Mouse (Mus musculus): ENCODE results near the gene Pemt. TPM values are rescaled to one million over a fixed set of nuclear protein-coding genes. Genes with fewer than 3 reads are reported as not detected.

Gene Pemt
- polyA plus RNA-seq, 1 experiment from 2014 or later, result 8.3 TPM

DNA sequence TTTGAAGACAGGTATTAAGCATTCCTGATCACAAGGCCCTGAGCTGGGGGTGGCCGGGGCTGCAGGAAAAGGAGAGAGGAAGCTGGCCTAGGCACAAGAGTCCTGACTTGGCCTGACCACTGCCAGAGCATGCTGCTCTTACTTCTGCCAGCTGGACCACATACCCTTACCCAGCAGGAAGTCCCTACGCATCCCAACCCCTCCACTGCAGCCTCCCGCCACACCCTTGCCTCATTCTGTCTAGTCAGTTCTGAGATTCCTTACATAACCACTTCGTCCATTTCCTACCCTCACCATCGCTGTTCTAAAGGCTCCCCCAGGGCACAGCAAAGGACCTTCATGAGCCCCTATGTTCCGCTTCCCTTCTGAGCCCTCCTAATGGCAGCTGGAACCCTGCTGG, 12.0 kb downstream of the Pemt start:
- no peak for TF ChIP-seq CTCF (IDR thresholded peaks at IDR 0.05; ENCODE audit: low read depth)
- no peak for TF ChIP-seq EP300 (optimal IDR thresholded peaks at IDR 0.05)
- no peaks in the 10 kb centered on the region for H3K4me1 ChIP-seq (replicated peaks; ENCODE audit: control insufficient read depth, insufficient read depth)
- H3K4me2 ChIP-seq (replicated peaks; ENCODE audit: low read depth), result no peak overlapping the region
- no peak overlapping the region for H3K9ac ChIP-seq (ENCODE audit: low read length)
- no peak overlapping the region for H3K4me3 ChIP-seq (ENCODE audit: low read depth, low read length)
- H3K9me3 ChIP-seq (ENCODE audit: control insufficient read depth, low read length), result no peaks in the 10 kb centered on the region
- no peak for DNase-seq (ENCODE audit: low spot score)
- no peaks in the 10 kb centered on the region for H3K36me3 ChIP-seq (ENCODE audit: control insufficient read depth, insufficient read depth, low read length)
- 74% methylated on average over 6 of the region's 6 CpGs for WGBS
- no peak overlapping the region for H3K27ac ChIP-seq (replicated peaks)
- ATAC-seq (ENCODE audit: low FRiP score, low TSS enrichment), result no peak
- H3K27me3 ChIP-seq (ENCODE audit: control insufficient read depth, insufficient read depth, low read length), result no peaks in the 10 kb centered on the region

DNA sequence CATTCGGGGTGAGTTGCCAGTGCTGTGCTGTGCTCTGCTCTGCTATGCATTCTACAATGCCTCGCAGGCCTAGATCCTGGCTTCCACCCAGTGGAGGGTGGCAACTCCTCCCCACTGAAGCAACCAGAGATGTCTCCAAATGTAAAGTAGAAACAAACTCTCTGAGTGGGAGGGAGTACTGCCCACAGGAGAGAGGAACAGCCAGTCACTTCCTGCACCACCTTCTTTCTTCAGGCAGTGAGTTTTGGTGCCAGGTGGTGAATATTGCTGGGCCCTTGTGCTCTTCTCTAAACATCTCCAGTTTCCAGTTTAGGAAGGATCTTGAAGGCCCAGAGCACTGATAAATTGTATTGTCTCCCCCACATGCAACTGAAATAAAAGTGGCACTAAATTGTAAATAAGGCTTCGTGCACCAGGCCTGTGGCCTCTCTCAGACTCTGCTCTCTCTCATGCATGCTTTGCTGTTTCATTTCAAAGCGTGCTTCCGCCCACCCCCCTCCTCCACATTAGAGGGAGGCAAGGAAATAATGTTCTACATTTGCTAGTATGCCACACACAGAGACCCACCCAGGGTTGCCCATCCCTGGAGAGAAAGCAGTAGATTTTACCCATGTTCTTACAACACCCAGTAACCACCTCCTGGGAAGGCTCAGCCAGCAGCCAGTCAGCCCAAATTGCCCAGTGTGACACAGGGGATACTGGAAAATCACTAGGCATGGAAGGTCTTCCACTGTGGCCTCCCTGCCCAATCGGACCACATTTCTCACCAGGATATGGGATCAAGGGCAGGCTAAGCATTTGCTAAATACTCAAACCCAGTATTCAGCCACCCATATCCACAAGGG, 13.5 kb downstream of the Pemt start:
- DNase-seq (ENCODE audit: low spot score) (no peak), ATAC-seq (ENCODE audit: low FRiP score, low TSS enrichment) (no peak)
- Histone ChIP-seq H3K27me3 (ENCODE audit: control insufficient read depth, insufficient read depth, low read length) (no peaks in the 10 kb centered on the region), H3K9me3 (ENCODE audit: control insufficient read depth, low read length) (no peaks in the 10 kb centered on the region), H3K9ac (ENCODE audit: low read length) (no peak overlapping the region), H3K4me1 (replicated peaks; ENCODE audit: control insufficient read depth, insufficient read depth) (no peaks in the 10 kb centered on the region), H3K4me3 (ENCODE audit: low read depth, low read length) (no peak overlapping the region), H3K4me2 (replicated peaks; ENCODE audit: low read depth) (no peak overlapping the region), H3K36me3 (ENCODE audit: control insufficient read depth, insufficient read depth, low read length) (no peaks in the 10 kb centered on the region), H3K27ac (replicated peaks) (no peak overlapping the region)
- WGBS, result 75% methylated on average over 6 of the region's 6 CpGs
- no peak for TF ChIP-seq CTCF (IDR thresholded peaks at IDR 0.05; ENCODE audit: low read depth)
- TF ChIP-seq EP300 (optimal IDR thresholded peaks at IDR 0.05), result no peak

DNA sequence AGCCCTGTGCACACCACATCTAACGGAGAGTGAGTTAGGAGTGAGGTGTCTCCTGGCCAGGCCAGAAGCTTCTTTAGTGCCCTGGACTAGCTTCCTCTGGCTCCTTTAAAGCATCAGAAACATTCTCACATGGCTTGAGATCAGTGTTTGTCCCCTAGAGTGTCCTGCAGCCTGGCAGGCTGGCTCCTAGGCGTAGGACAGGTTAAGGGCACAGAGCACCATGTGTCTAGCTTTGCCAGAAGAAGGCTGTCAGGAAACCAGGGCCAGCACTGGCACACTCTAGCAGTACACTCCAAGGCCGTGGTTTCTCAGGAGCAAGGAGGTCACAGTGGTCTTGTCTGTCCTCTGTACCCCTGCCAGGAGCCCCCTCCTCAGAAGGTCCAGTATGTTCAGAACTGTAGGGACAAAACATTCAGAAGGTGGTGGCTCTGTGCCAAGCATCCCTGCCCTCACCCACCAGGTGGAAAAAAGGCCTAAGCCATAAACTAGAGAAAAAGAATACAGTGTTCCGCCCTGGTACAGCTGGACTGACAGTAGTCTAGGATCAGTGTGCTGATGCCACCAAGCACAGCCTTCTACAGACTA, 15.4 kb downstream of the Pemt start:
- ATAC-seq (ENCODE audit: low FRiP score, low TSS enrichment), result no peak
- 92% methylated on average over 4 of the region's 4 CpGs for WGBS

DNA sequence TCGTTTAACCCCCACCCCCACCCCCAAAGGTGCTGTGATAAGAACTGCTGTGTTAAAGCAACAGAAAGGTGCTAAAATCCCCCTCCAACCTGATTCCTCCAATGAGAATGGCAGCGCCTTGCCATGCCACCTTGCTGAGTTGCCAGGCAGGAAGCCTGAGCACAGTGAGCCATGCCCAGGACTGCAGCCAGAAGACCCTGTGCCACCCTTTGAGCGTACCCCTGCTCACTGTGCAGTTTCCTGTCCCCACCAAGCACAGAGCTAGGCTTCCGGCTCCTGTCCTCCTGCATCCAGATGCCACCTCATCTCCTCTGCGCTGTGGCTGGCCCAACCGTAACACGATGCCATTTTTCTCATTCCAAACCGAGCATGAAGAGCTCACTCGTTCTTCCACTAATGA, 16.3 kb downstream of the Pemt start:
- 68% methylated on average over 9 of the region's 9 CpGs for WGBS
- no peaks in the 10 kb centered on the region for H3K36me3 ChIP-seq (ENCODE audit: control insufficient read depth, insufficient read depth, low read length)
- H3K9ac ChIP-seq (ENCODE audit: low read length), result no peak overlapping the region
- ATAC-seq (ENCODE audit: low FRiP score, low TSS enrichment) (no peak), DNase-seq (ENCODE audit: low spot score) (no peak)
- TF ChIP-seq CTCF (IDR thresholded peaks at IDR 0.05; ENCODE audit: low read depth) (no peak), EP300 (optimal IDR thresholded peaks at IDR 0.05) (no peak)
- no peaks in the 10 kb centered on the region for H3K4me1 ChIP-seq (replicated peaks; ENCODE audit: control insufficient read depth, insufficient read depth)
- no peak overlapping the region for H3K27ac ChIP-seq (replicated peaks)
- no peaks in the 10 kb centered on the region for H3K27me3 ChIP-seq (ENCODE audit: control insufficient read depth, insufficient read depth, low read length)
- H3K4me2 ChIP-seq (replicated peaks; ENCODE audit: low read depth), result no peak overlapping the region
- H3K4me3 ChIP-seq (ENCODE audit: low read depth, low read length), result no peak overlapping the region
- no peaks in the 10 kb centered on the region for H3K9me3 ChIP-seq (ENCODE audit: control insufficient read depth, low read length)

More for the DNA sequence above, 15.4 kb downstream of the Pemt start:
- no peak for DNase-seq (ENCODE audit: low spot score)
- Histone ChIP-seq H3K4me2 (replicated peaks; ENCODE audit: low read depth) (no peak overlapping the region), H3K27me3 (ENCODE audit: control insufficient read depth, insufficient read depth, low read length) (no peaks in the 10 kb centered on the region), H3K4me3 (ENCODE audit: low read depth, low read length) (no peak overlapping the region), H3K27ac (replicated peaks) (no peak overlapping the region), H3K4me1 (replicated peaks; ENCODE audit: control insufficient read depth, insufficient read depth) (no peaks in the 10 kb centered on the region), H3K9me3 (ENCODE audit: control insufficient read depth, low read length) (no peaks in the 10 kb centered on the region), H3K36me3 (ENCODE audit: control insufficient read depth, insufficient read depth, low read length) (no peaks in the 10 kb centered on the region), H3K9ac (ENCODE audit: low read length) (no peak overlapping the region)
- TF ChIP-seq CTCF (IDR thresholded peaks at IDR 0.05; ENCODE audit: low read depth), result no peak
- TF ChIP-seq EP300 (optimal IDR thresholded peaks at IDR 0.05), result no peak

DNA sequence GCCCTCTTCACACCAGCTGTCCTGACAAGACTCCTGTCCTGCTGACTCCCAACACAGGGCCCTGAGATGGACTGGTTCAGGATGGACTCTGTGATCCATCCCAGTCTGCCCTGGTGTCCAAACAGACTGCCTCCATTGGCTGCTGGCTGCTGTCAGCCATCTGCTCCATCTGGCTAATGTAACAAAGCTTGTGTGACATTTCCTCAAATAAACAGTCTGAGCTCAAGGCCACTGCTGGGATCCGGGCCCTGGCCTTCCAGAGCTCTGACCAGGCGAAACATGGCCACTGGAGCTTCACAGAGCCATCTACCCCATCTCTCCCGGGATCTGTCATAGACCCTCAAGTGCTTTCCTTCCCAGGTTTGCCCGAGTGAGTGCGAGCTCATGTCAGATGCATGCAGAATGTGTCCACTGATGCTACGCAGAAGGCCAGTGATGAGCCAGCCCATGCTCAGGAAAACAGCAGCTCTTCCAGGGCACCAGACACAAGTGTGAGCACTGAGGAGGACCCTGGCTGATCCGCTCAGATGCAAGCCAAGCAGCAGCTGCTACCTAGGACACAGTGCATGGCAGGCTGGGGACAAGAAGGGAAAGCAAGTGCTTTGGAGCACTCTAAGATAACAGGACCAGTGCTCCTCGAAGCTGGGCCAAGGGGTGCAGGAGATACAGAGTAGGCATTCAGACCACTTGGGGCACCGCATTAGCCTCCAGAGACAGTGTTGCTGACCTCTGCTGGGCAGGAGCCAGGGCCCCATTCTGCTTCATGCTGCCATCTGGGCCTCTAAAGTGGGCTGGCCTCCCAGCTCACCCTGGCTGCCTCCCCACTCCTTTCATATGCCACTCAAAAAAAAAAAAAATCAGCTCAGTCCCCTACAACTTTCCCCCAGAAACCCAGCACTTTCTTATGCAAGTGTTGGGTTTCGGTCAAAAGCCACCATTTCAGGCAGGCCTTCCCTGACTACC, 18.1 kb downstream of the Pemt start:
- Histone ChIP-seq H3K27ac (replicated peaks) (no peak overlapping the region; the same call in 1 of the 2 replicates), H3K9ac (ENCODE audit: low read length) (no peak overlapping the region; the same call in 1 of the 2 replicates), H3K9me3 (ENCODE audit: control insufficient read depth, low read length) (no peaks in the 10 kb centered on the region), H3K4me3 (ENCODE audit: low read depth, low read length) (no peak overlapping the region), H3K27me3 (ENCODE audit: control insufficient read depth, insufficient read depth, low read length) (no peaks in the 10 kb centered on the region), H3K4me1 (replicated peaks; ENCODE audit: control insufficient read depth, insufficient read depth) (no peaks in the 10 kb centered on the region), H3K4me2 (replicated peaks; ENCODE audit: low read depth) (no peak overlapping the region), H3K36me3 (ENCODE audit: control insufficient read depth, insufficient read depth, low read length) (no peaks in the 10 kb centered on the region)
- TF ChIP-seq CTCF (IDR thresholded peaks at IDR 0.05; ENCODE audit: low read depth) (no peak), EP300 (optimal IDR thresholded peaks at IDR 0.05) (no peak)
- DNase-seq (ENCODE audit: low spot score) (no peak), ATAC-seq (ENCODE audit: low FRiP score, low TSS enrichment) (peak; percentile 38)
- 59% methylated on average over 10 of the region's 10 CpGs for WGBS
